In genomic region chr8:94695994-94696384, GRCm38 (mm10) we compare ENCODE assay signal across 8 mouse cellular contexts. TPM values are rescaled to one million over a fixed set of nuclear protein-coding genes. Genes with fewer than 3 reads are reported as not detected.
DNase-seq lines count a peak whose midpoint lies in the region; ATAC-seq and TF ChIP-seq lines count a peak whose summit lies in the region.

TSS of gene Pllp (minus strand) at chr8:94696278.

- ATAC-seq in G1E (ENCODE audit: extremely low read depth, insufficient number of reproducible peaks, low FRiP score, poor library complexity, severe bottlenecking): no peak
- ATAC-seq in forebrain, embryonic 12.5 days (ENCODE audit: low FRiP score): peak; percentile 61; the same call in 1 of the 2 replicates
- ATAC-seq in limb, embryonic 12.5 days (ENCODE audit: insufficient number of reproducible peaks, insufficient read depth, low FRiP score, low TSS enrichment, low read depth): peak; percentile 39; the same call in 1 of the 2 replicates
- peak; percentile 76 for ATAC-seq in midbrain, embryonic 16.5 days

- H3K4me1 ChIP-seq in G1E (ENCODE audit: insufficient read depth, low read depth, low read length): peaks cover 12% of the 10 kb centered on the region
- peaks cover 21% of the 10 kb centered on the region for H3K4me1 ChIP-seq in forebrain, embryonic 12.5 days
- H3K4me1 ChIP-seq in kidney, adult 2 months (ENCODE audit: control insufficient read depth, insufficient read depth, low read length): peaks cover 8% of the 10 kb centered on the region; the same call in 1 of the 2 replicates
- peaks cover 9% of the 10 kb centered on the region for H3K4me1 ChIP-seq in limb, embryonic 12.5 days (replicated peaks)
- H3K4me1 ChIP-seq in midbrain, embryonic 16.5 days (ENCODE audit: control insufficient read depth, insufficient read depth, low read length): peaks cover 12% of the 10 kb centered on the region; the same call in 1 of the 2 replicates

- 0 out of 2 replicates have a peak within 1 kb of the TSS, but pooled peaks have one; percentile 3 for H3K9ac ChIP-seq in forebrain, embryonic 12.5 days
- 0 out of 2 replicates have a peak within 1 kb of the TSS, but pooled peaks have one; percentile 23 for H3K9ac ChIP-seq in limb, embryonic 12.5 days (replicated peaks)
- H3K9ac ChIP-seq in midbrain, embryonic 16.5 days (ENCODE audit: low read depth, low read length): peak within 1 kb of the TSS; percentile 61

- 1% methylated on average over 41 of the region's 41 CpGs for WGBS in forebrain, embryonic 12.5 days
- under 1% methylated on average over 41 of the region's 41 CpGs for WGBS in kidney, adult 2 months
- WGBS in limb, embryonic 12.5 days: under 1% methylated on average over 41 of the region's 41 CpGs
- 1% methylated on average over 41 of the region's 41 CpGs for WGBS in midbrain, embryonic 16.5 days

- peaks cover 62% of the 10 kb centered on the region for H3K27me3 ChIP-seq in G1E (ENCODE audit: insufficient read depth, low read length)
- H3K27me3 ChIP-seq in forebrain, embryonic 12.5 days: peaks cover 69% of the 10 kb centered on the region
- no peaks in the 10 kb centered on the region for H3K27me3 ChIP-seq in kidney, adult 2 months (replicated peaks; ENCODE audit: control insufficient read depth, insufficient read depth, low read length)
- peaks cover 73% of the 10 kb centered on the region for H3K27me3 ChIP-seq in limb, embryonic 12.5 days
- H3K27me3 ChIP-seq in midbrain, embryonic 16.5 days (ENCODE audit: control insufficient read depth, insufficient read depth, low read depth, low read length): peaks cover 45% of the 10 kb centered on the region

- H3K27ac ChIP-seq in forebrain, embryonic 12.5 days: no peak within 1 kb of the TSS
- peak within 1 kb of the TSS; percentile 19 for H3K27ac ChIP-seq in kidney, adult 2 months (ENCODE audit: insufficient read depth, low read depth, low read length)
- H3K27ac ChIP-seq in limb, embryonic 12.5 days: no peak within 1 kb of the TSS
- H3K27ac ChIP-seq in midbrain, embryonic 16.5 days (ENCODE audit: low read length): no peak within 1 kb of the TSS

- 0 out of 2 replicates have a peak, but pooled peaks cover 2% of the 10 kb centered on the region for H3K9me3 ChIP-seq in G1E (replicated peaks)
- H3K9me3 ChIP-seq in forebrain, embryonic 12.5 days: no peaks in the 10 kb centered on the region
- H3K9me3 ChIP-seq in limb, embryonic 12.5 days: no peaks in the 10 kb centered on the region
- no peaks in the 10 kb centered on the region for H3K9me3 ChIP-seq in midbrain, embryonic 16.5 days (replicated peaks; ENCODE audit: control insufficient read depth, low read length, poor library complexity, severe bottlenecking)

- H3K4me3 ChIP-seq in G1E (ENCODE audit: low read depth, low read length): peak within 1 kb of the TSS; percentile 55; the same call in 1 of the 2 replicates
- peak within 1 kb of the TSS; percentile 41 for H3K4me3 ChIP-seq in forebrain, embryonic 12.5 days (replicated peaks)
- H3K4me3 ChIP-seq in kidney, adult 2 months (ENCODE audit: insufficient read depth, low read depth, low read length): peak within 1 kb of the TSS; percentile 52
- H3K4me3 ChIP-seq in limb, embryonic 12.5 days (replicated peaks): peak within 1 kb of the TSS; percentile 44
- H3K4me3 ChIP-seq in midbrain, embryonic 16.5 days (ENCODE audit: low read depth, low read length): peak within 1 kb of the TSS; percentile 50

- TF ChIP-seq POLR2A in kidney, adult 2 months (IDR thresholded peaks at IDR 0.05; ENCODE audit: low read depth, low read length): no peak

- DNase-seq in frontal cortex, adult 2 months (ENCODE audit: extremely low spot score in 1 of 2, low spot score in 1 of 2): peak in 1 of 2 experiments; percentile 40
- no peak for DNase-seq in frontal cortex, postnatal 25 days (ENCODE audit: low spot score in 2 of 2)
- no peak for DNase-seq in G1E (ENCODE audit: low spot score)
- DNase-seq in kidney, adult 2 months: peak; percentile 79
- DNase-seq in urinary bladder, postnatal 14 days (ENCODE audit: low spot score): peak; percentile 70

- H3K36me3 ChIP-seq in G1E (replicated peaks): no peaks in the 10 kb centered on the region
- no peaks in the 10 kb centered on the region for H3K36me3 ChIP-seq in forebrain, embryonic 12.5 days (replicated peaks)
- H3K36me3 ChIP-seq in kidney, adult 2 months (ENCODE audit: control insufficient read depth, insufficient read depth, low read length): no peaks in the 10 kb centered on the region
- H3K36me3 ChIP-seq in limb, embryonic 12.5 days: no peaks in the 10 kb centered on the region
- H3K36me3 ChIP-seq in midbrain, embryonic 16.5 days (ENCODE audit: control insufficient read depth, insufficient read depth, low read length): no peaks in the 10 kb centered on the region

- H3K4me2 ChIP-seq in forebrain, embryonic 12.5 days: peak within 1 kb of the TSS; percentile 70
- peak within 1 kb of the TSS; percentile 77 for H3K4me2 ChIP-seq in limb, embryonic 12.5 days
- peak within 1 kb of the TSS; percentile 81 for H3K4me2 ChIP-seq in midbrain, embryonic 16.5 days (ENCODE audit: low read length)

- TF ChIP-seq CTCF in G1E (IDR thresholded peaks at IDR 0.05; ENCODE audit: low read depth, low read length): no peak
- no peak for TF ChIP-seq CTCF in kidney, adult 2 months (conservative IDR thresholded peaks at IDR 0.05; ENCODE audit: insufficient read depth, insufficient read length, low read depth, low read length)

RNA-seq across cellular contexts. Expression of gene Pllp, which starts in this region (rescaled TPM):
- 89.0 TPM in 2 replicates for polyA plus RNA-seq in frontal cortex, adult 2 months (2012; rRNA removed)
- not detected in 2 replicates for total RNA-seq in G1E (2014; fragmentation: Nextera tagmentation)
- 0.12 and 0.22 TPM in 2 replicates for total RNA-seq in G1E (2017)
- polyA plus RNA-seq in G1E (2012): not detected in 2 replicates
- 0.52 and 0.92 TPM in 2 replicates for polyA plus RNA-seq in forebrain, embryonic 12.5 days (2016; fragmentation: Nextera tagmentation; extraction: Ambion mirVana)
- polyA plus RNA-seq in kidney, adult 2 months (2012; rRNA removed): 160 and 166 TPM in 2 replicates
- polyA plus RNA-seq in limb, embryonic 12.5 days (2016; fragmentation: Nextera tagmentation; extraction: Ambion mirVana): 0.40 and 0.42 TPM in 2 replicates
- 1.7 and 3.4 TPM in 2 replicates for polyA plus RNA-seq in midbrain, embryonic 16.5 days (2015; fragmentation: Nextera tagmentation; extraction: Ambion mirVana)

Comparison
In these comparisons a context has a peak if more than half of its experiments do, and no peak if none do; other contexts are left out.
1. RNA of gene Pllp (polyA plus RNA-seq): 160 to 166 TPM in kidney, adult 2 months and 89.0 TPM in frontal cortex, adult 2 months; 1.7 to 3.4 TPM in midbrain, embryonic 16.5 days, 0.52 to 0.92 TPM in forebrain, embryonic 12.5 days, 0.40 to 0.42 TPM in limb, embryonic 12.5 days and not detected in G1E; every median in the first group is over 10 times any median in the second.
2. Peak in ATAC-seq, H3K4me3 ChIP-seq, H3K9ac ChIP-seq and H3K4me2 ChIP-seq in forebrain, embryonic 12.5 days; RNA of the gene not detected or under 1 TPM.
3. Peak in ATAC-seq, H3K4me3 ChIP-seq, H3K9ac ChIP-seq and H3K4me2 ChIP-seq in limb, embryonic 12.5 days; RNA of the gene not detected or under 1 TPM.
4. DNase-seq: peak in kidney, adult 2 months (single experiment) and urinary bladder, postnatal 14 days (single experiment); none in frontal cortex, postnatal 25 days (0 of 2) and G1E (single experiment).
5. H3K9ac ChIP-seq: peak in every context shown above with its lines; median percentile 61 in midbrain, embryonic 16.5 days; 23 in limb, embryonic 12.5 days; 3 in forebrain, embryonic 12.5 days.
6. Peak in every context shown above with its lines, with median percentiles within 50 percentile points of each other: H3K4me3 ChIP-seq and H3K4me2 ChIP-seq.